Mouse (Mus musculus): ENCODE results near the gene Sft2d1.

- TF ChIP-seq TAL1 (IDR thresholded peaks at IDR 0.05; ENCODE audit: low read length): no peak
- TF ChIP-seq GATA1 (IDR thresholded peaks at IDR 0.05; ENCODE audit: low read length): no peak
Measured at GRCm38 (mm10) chr17:8301515-8301914, 9.4 kb upstream of the Sft2d1 start.

Measured in erythroblast, embryonic 14.5 days (primary cell).